Mouse (Mus musculus): ENCODE data around the gene Fam102a.

- TF ChIP-seq CTCF (IDR thresholded peaks at IDR 0.05; ENCODE audit: control insufficient read depth, insufficient read depth, insufficient read length) (no peak), MYOG (IDR thresholded peaks at IDR 0.05; ENCODE audit: control insufficient read depth, extremely low read depth, insufficient read length) (no peak), MAX (IDR thresholded peaks at IDR 0.05) (no peak)
These were observed 41.8 kb upstream of the Fam102a start for GRCm38 (mm10) chr2:32493301-32493701.
